Mouse (Mus musculus) myocyte (in vitro differentiated cells): ENCODE measurements around the gene Mpst. TPM values are rescaled to one million over a fixed set of nuclear protein-coding genes. Genes with fewer than 3 reads are reported as not detected.

Source experiments
- H3K27me3 ChIP-seq: one replicate; pipeline ENCODE4 v1.6.1; 2011; ENCODE audit not compliant: control insufficient read depth, insufficient read depth, insufficient read length
- H3K36me3 ChIP-seq: one replicate; pipeline ENCODE4 v1.6.1; 2011; ENCODE audit not compliant: control insufficient read depth, insufficient read depth
- H3K4me2 ChIP-seq: one replicate; pipeline ENCODE4 v1.6.1; 2011; ENCODE audit warnings: low read depth, control low read depth
- H3K4me3 ChIP-seq: one replicate; pipeline ENCODE4 v1.5.1; 2011; ENCODE audit warnings: mild to moderate bottlenecking, control low read depth, moderate library complexity
- H3K79me2 ChIP-seq: one replicate; pipeline ENCODE4 v1.6.1; 2011; ENCODE audit not compliant: control insufficient read depth, insufficient read depth
- H3ac ChIP-seq: one replicate; pipeline ENCODE4 v1.6.1; 2011; ENCODE audit not compliant: control insufficient read depth, insufficient read length
- CEBPB ChIP-seq: IDR thresholded peaks from 2 replicates; pipeline ENCODE4 v1.6.1; 2011; ENCODE audit warnings: mild to moderate bottlenecking, moderate library complexity; ENCODE audit not compliant: poor library complexity, insufficient read depth, severe bottlenecking
- E2F4 ChIP-seq: IDR thresholded peaks from one replicate; pipeline ENCODE4 v1.6.1; 2011; ENCODE audit warnings: mild to moderate bottlenecking, control low read depth, moderate library complexity; ENCODE audit not compliant: insufficient read depth
- MAX ChIP-seq: IDR thresholded peaks from one replicate; pipeline ENCODE4 v1.6.1; 2011; ENCODE audit warnings: low read depth, mild to moderate bottlenecking, control low read depth
- MYOD1 ChIP-seq, 3 experiments: IDR thresholded peaks; one replicate each; pipeline ENCODE4 v1.6.1; 2011; ENCODE audit warnings: control low read depth in 2 of 3, low read depth in 2 of 3, mild to moderate bottlenecking in 2 of 3, moderate library complexity in 1 of 3; ENCODE audit not compliant: insufficient read length in 2 of 3, control insufficient read depth in 1 of 3
- MYOG ChIP-seq, 3 experiments: IDR thresholded peaks; one replicate each; pipeline ENCODE4 v1.6.1; 2011; ENCODE audit warnings: control low read depth in 2 of 3, low read depth in 2 of 3, mild to moderate bottlenecking in 2 of 3; ENCODE audit not compliant: insufficient read length in 2 of 3, control insufficient read depth in 1 of 3, insufficient read depth in 1 of 3
- POLR2A ChIP-seq: IDR thresholded peaks from one replicate; pipeline ENCODE4 v1.6.1; 2011; ENCODE audit warnings: low read depth, mild to moderate bottlenecking, control low read depth, moderate library complexity; ENCODE audit not compliant: insufficient read length
- POLR2AphosphoS2 ChIP-seq: IDR thresholded peaks from one replicate; pipeline ENCODE4 v1.6.1; 2011; ENCODE audit warnings: low read depth, control low read depth; ENCODE audit not compliant: insufficient read length
- REST ChIP-seq: IDR thresholded peaks from one replicate; pipeline ENCODE4 v1.6.1; 2011; ENCODE audit warnings: mild to moderate bottlenecking, control low read depth, moderate library complexity; ENCODE audit not compliant: insufficient read depth, insufficient read length
- SRF ChIP-seq: IDR thresholded peaks from one replicate; pipeline ENCODE4 v1.6.1; 2011; ENCODE audit warnings: low read depth; ENCODE audit not compliant: control insufficient read depth, insufficient read length
- TCF12 ChIP-seq: IDR thresholded peaks from one replicate; pipeline ENCODE4 v1.6.1; 2011; ENCODE audit warnings: mild to moderate bottlenecking, control low read depth; ENCODE audit not compliant: poor library complexity, insufficient read depth, severe bottlenecking
- TCF3 ChIP-seq: IDR thresholded peaks from one replicate; pipeline ENCODE4 v1.6.1; 2011; ENCODE audit warnings: low read depth, control low read depth; ENCODE audit not compliant: insufficient read length
- USF1 ChIP-seq: IDR thresholded peaks from one replicate; pipeline ENCODE4 v1.6.1; 2011; ENCODE audit warnings: low read depth, mild to moderate bottlenecking, control low read depth, moderate library complexity
- polyA plus RNA-seq: library from polyadenylated mRNA; unstranded; fragments of >200 nt; fragmentation: generic; extraction: Trizol; gene quantifications from one replicate; pipeline ENCODE4 v1.2.1, GENCODE M21; 2012; ENCODE audit warnings: missing spikeins

The Mpst gene
- polyA plus RNA-seq, 1 experiment, result 77.1 TPM

- Histone ChIP-seq H3K4me2 (peak overlapping the region; percentile 79), H3K4me3 (no peak overlapping the region), H3K79me2 (no peaks in the 10 kb centered on the region), H3K27me3 (no peaks in the 10 kb centered on the region), H3K36me3 (no peaks in the 10 kb centered on the region), H3ac (no peak overlapping the region)
- TF ChIP-seq E2F4, result no peak
- TF ChIP-seq POLR2AphosphoS2, result no peak
- TF ChIP-seq MYOG (IDR thresholded peaks at IDR 0.05; ENCODE audit: control insufficient read depth in 1 of 3, insufficient read depth in 1 of 3, insufficient read length in 2 of 3, low read depth in 2 of 3), result peak in 1 of 3 experiments; percentile 22
- no peak for TF ChIP-seq CEBPB
- TF ChIP-seq USF1, result no peak
- TF ChIP-seq TCF12, result no peak
- TF ChIP-seq MYOD1 (IDR thresholded peaks at IDR 0.05; ENCODE audit: control insufficient read depth in 1 of 3, insufficient read length in 2 of 3, low read depth in 2 of 3), result peak in 2 of 3 experiments; percentile 44 to 63
Measured at GRCm38 (mm10) chr15:78438018-78438394, 31.8 kb downstream of the Mpst start.

GRCm38 (mm10) chr15:78438505-78438904 lies 32.3 kb downstream of the Mpst start:
- H3K79me2 ChIP-seq, result no peaks in the 10 kb centered on the region
- no peaks in the 10 kb centered on the region for H3K36me3 ChIP-seq
- no peak overlapping the region for H3ac ChIP-seq
- no peak overlapping the region for H3K4me2 ChIP-seq
- no peaks in the 10 kb centered on the region for H3K27me3 ChIP-seq
- no peak for TF ChIP-seq E2F4
- TF ChIP-seq MAX, result no peak
- no peak overlapping the region for H3K4me3 ChIP-seq

DNA sequence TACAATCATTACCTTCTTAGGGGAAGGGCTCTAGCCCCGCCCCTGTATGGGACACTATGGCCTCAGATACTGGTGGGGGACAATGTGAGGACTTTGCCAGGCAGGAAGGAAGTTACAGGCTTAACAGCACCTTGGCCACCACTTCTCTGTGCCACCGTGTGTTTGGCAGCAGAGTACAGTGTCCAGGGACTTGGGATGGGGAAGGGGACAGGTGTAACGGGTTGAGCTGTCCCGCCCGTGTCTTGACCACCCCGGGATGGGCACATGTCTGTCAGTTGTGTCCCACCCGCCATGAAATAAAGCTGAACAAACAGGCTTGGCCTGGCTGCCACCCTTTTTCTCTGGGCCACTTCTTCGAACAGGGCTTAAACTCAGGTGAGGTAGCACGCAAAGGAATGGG lies 32.8 kb downstream of the Mpst start:
- H3K27me3 ChIP-seq, result no peaks in the 10 kb centered on the region
- H3K4me3 ChIP-seq, result no peak overlapping the region
- H3K79me2 ChIP-seq, result no peaks in the 10 kb centered on the region
- no peaks in the 10 kb centered on the region for H3K36me3 ChIP-seq
- H3ac ChIP-seq, result no peak overlapping the region
- TF ChIP-seq POLR2AphosphoS2 (no peak), MYOD1 (IDR thresholded peaks at IDR 0.05; ENCODE audit: control insufficient read depth in 1 of 3, insufficient read length in 2 of 3, low read depth in 2 of 3) (no peak), REST (no peak), CEBPB (no peak), POLR2A (no peak), SRF (no peak)
- no peak overlapping the region for H3K4me2 ChIP-seq

GRCm38 (mm10) chr15:78442231-78442630 lies 36.0 kb downstream of the Mpst start:
- Histone ChIP-seq H3K27me3 (no peaks in the 10 kb centered on the region), H3K4me3 (no peak overlapping the region), H3ac (no peak overlapping the region), H3K79me2 (no peaks in the 10 kb centered on the region), H3K36me3 (no peaks in the 10 kb centered on the region), H3K4me2 (no peak overlapping the region)
- no peak for TF ChIP-seq CEBPB
- TF ChIP-seq MYOG (IDR thresholded peaks at IDR 0.05; ENCODE audit: control insufficient read depth in 1 of 3, insufficient read depth in 1 of 3, insufficient read length in 2 of 3, low read depth in 2 of 3), result peak in 1 of 3 experiments; percentile 18
- TF ChIP-seq POLR2AphosphoS2, result peak; percentile 76

DNA sequence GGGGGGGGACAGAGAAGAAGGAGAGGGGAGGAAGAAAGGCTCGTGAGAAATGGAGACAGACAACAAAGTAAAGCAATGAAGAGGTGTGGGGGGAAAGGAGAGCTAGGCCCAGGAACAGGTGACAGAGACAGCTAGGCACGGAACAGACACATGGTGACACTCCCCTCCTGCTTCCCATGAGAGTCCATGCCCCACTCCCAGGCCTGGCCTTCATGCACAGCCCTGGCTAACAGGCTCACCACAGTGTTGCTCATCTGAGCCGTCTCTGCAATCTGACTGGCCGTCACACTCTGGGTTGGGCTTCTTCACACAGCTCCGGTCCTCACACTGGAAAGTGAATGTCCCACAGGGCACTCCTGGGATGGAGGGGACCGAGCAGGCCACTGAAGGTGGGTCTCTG lies 37.6 kb downstream of the Mpst start:
- H3K4me3 ChIP-seq, result no peak overlapping the region
- H3ac ChIP-seq, result no peak overlapping the region
- no peaks in the 10 kb centered on the region for H3K27me3 ChIP-seq
- no peak overlapping the region for H3K4me2 ChIP-seq
- H3K36me3 ChIP-seq, result no peaks in the 10 kb centered on the region
- H3K79me2 ChIP-seq, result no peaks in the 10 kb centered on the region
- TF ChIP-seq POLR2AphosphoS2, result peak; percentile 70
- no peak for TF ChIP-seq POLR2A

- no peaks in the 10 kb centered on the region for H3K27me3 ChIP-seq
Measured at GRCm38 (mm10) chr15:78447121-78447520, 40.9 kb downstream of the Mpst start.

More at GRCm38 (mm10) chr15:78447121-78447520, 40.9 kb downstream of the Mpst start:
- Histone ChIP-seq H3ac (no peak overlapping the region), H3K4me2 (no peak overlapping the region), H3K79me2 (no peaks in the 10 kb centered on the region), H3K36me3 (no peaks in the 10 kb centered on the region), H3K4me3 (no peak overlapping the region)
- TF ChIP-seq CEBPB (no peak), MYOG (IDR thresholded peaks at IDR 0.05; ENCODE audit: control insufficient read depth in 1 of 3, insufficient read depth in 1 of 3, insufficient read length in 2 of 3, low read depth in 2 of 3) (no peak), MAX (no peak), POLR2A (no peak), POLR2AphosphoS2 (no peak), REST (no peak), TCF3 (no peak), TCF12 (no peak), USF1 (no peak), SRF (no peak), E2F4 (no peak), MYOD1 (IDR thresholded peaks at IDR 0.05; ENCODE audit: control insufficient read depth in 1 of 3, insufficient read length in 2 of 3, low read depth in 2 of 3) (no peak)
